Mouse (Mus musculus) left cerebral cortex, postnatal 10 days (tissue): Measurements from ENCODE around the gene Mul1. TPM values are rescaled to one million over a fixed set of nuclear protein-coding genes. Genes with fewer than 3 reads are reported as not detected.
A peak's percentile ranks its signal among the peaks of the same experiment; 100 is the strongest.

ENCODE experiments used
- DNase-seq, 2 experiments: peaks; one replicate each; pipeline ENCODE4 v3.0.0; 2021 to 2022; ENCODE audit warnings: low spot score in 2 of 2, mixed read lengths in 1 of 2; ENCODE audit errors: extremely low spot score in 1 of 2
- intact Hi-C: fragments of 180-260 bp; cut with DNase I; formaldehyde crosslinking; loops from one replicate; pipeline ENCODE4 v1.15.1; 2025
- total RNA-seq, 2 experiments: library from RNA; stranded (reverse); gene quantifications; 2 replicates each; pipeline ENCODE4 v1.2.3; 2021

The Mul1 gene
- total RNA-seq, 2 experiments from 2014 or later: 41.9 to 46.8 TPM

DNA sequence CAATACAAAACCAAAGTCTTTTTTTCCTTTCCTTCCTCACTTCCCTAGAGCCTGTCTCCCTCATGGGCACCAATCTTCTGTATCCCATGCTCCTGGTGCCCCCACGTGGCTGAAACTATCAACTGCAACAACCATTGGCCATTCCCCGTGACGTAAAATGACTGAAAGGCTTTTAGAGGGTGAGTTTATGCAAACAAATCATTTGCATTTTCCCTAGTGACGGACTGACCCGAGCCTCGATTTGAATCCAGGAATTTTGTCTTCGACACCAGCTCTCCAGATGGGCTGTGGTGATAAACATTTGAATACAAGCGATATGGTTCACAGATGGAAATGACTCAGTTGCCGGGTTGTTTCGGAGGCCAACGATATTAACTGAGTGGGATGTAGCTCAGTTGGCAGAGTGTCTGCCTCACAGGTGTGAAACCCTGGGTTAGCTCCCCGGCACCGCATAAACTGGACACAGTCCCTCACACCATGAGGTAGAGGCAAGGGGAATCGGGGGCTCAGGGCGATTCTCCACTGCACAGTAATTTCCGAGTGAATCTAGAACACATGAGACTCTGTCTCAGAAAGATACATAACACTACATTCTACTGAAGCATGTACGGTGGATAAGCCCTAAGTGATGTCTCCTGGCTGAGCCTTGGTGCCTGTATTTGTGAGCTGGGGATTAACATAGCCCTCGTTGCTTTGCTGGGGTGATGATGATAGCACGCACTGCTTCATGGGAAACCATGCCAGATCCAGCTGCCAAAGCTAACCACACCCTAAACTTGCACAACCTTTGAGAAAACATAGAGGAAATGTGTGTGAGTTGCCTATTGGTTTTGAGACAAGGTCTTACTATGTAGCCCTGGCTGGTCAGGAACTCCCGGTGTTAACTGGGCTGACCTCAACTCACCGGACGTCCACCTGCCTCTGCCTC lies 7.4 kb upstream of the Mul1 start:
- DNase-seq: peak; percentile 88
- intact Hi-C loops: loop anchor here (2.0 to 5.0 kb wide), 2 partner anchors 40 to 108 kb away; no protein-coding TSS in a partner anchor

DNA sequence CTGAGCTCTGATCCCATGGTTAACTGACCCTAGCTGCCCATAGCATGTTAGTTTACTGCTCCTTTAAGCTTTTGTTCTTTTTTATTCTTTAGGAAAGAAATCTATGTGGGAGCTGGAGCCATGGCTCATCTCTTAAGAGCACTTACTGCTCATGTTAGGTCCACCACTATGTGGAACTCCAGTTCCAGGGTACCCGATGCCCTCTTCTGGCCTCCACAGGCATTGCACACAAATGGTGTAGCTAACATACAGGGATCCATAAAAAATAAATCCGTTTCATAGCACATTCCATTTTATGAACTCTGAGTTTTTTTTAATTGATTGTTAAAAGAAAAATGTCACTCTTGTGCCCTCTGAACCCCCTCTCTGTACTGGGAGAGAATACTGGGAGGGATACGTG lies 4.7 kb upstream of the Mul1 start:
- intact Hi-C loops: loop anchor here (5.0 kb wide), 1 partner anchor 42 kb away; no protein-coding TSS in a partner anchor
- DNase-seq: no peak

- no peak for DNase-seq
- intact Hi-C loops: no loop called here
These were observed 3.1 kb upstream of the Mul1 start for GRCm38 (mm10) chr4:138431340-138431739.

GRCm38 (mm10) chr4:138440062-138440461 lies 5.6 kb downstream of the Mul1 start:
- intact Hi-C loops: no loop called here
- no peak for DNase-seq

GRCm38 (mm10) chr4:138444941-138445340 lies 10.5 kb downstream of the Mul1 start:
- intact Hi-C loops: loop anchor here (5.0 kb wide), 2 partner anchors 117 to 347 kb away; no protein-coding TSS in a partner anchor
- no peak for DNase-seq

GRCm38 (mm10) chr4:138446981-138447380 lies 12.5 kb downstream of the Mul1 start:
- DNase-seq: no peak
- intact Hi-C loops: loop anchor here (1.0 to 5.0 kb wide), 4 partner anchors 115 to 404 kb away; no protein-coding TSS in a partner anchor

DNA sequence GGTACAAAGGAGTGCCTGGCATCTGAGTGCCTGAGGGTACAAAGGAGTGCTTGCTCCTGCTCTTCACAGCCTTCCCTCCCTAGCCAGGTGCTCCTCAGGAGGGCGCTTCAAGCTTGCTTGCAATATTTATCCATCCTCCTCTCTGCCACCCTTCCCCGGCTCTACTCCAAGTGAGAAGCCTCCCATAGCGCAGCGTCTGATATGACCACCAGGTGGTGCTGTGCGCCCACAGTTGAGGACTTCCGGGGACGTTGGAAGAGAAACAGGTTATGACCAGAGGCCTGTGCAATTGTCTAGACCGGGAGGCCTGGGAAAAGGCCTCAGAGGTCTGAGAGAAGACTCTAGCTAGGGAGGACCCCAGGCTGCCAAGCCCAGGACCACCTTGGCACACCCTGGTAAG lies 12.9 kb downstream of the Mul1 start:
- DNase-seq: peak; percentile 90 to 94
- intact Hi-C loops: loop anchor here (1.0 to 5.0 kb wide), 4 partner anchors 115 to 404 kb away; no protein-coding TSS in a partner anchor

DNA sequence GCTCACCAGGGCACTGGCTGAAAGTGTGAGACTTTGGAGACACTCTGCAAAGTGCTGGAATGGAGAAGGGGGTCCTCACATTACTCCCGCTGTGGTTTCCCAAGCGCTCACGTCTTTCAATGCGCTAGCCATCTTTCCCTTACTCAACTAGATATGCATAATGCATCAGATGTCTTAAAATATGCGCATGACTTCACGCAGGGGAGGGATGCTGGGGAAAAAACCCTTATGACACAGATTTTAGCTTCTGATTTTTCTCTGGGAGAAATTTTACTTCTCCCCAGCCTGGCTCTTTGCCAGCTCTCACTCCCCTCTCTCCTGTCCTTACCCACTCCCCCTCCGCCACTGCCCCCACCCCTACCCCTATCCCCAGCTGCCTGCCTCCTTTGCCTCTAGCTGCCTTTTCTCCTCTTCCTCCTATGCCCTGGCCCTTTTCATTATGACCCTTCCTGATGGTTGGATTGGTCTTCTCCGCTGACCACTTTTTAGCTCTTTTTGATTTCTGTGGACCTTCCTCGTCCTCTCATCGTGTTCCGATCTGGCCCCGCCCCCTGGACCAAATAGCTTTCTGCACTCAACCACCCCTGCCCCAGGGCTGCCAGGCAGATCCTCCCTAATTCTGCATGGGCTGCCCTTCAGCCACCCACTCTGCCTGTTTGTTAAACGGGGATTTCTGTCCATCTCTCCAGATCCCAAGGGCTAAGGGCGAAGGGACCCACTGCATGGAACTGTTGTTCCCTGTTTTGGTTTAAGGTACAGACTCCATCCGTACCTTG lies 13.5 kb downstream of the Mul1 start:
- intact Hi-C loops: loop anchor here (1.0 to 5.0 kb wide), 4 partner anchors 114 to 403 kb away; no protein-coding TSS in a partner anchor
- DNase-seq: peak in 1 of 2 experiments; percentile 63

GRCm38 (mm10) chr4:138448872-138449615 lies 14.6 kb downstream of the Mul1 start:
- no peak for DNase-seq
- intact Hi-C loops: loop anchor here (5.0 kb wide), 2 partner anchors 113 to 343 kb away; no protein-coding TSS in a partner anchor

GRCm38 (mm10) chr4:138449636-138450314 lies 15.3 kb downstream of the Mul1 start:
- intact Hi-C loops: loop anchor here (5.0 kb wide), 2 partner anchors 113 to 343 kb away; no protein-coding TSS in a partner anchor
- DNase-seq: no peak

- DNase-seq: no peak
- intact Hi-C loops: no loop called here
These were observed 18.0 kb downstream of the Mul1 start for GRCm38 (mm10) chr4:138452306-138453096.

GRCm38 (mm10) chr4:138453097-138453752 lies 18.8 kb downstream of the Mul1 start:
- intact Hi-C loops: no loop called here

DNA sequence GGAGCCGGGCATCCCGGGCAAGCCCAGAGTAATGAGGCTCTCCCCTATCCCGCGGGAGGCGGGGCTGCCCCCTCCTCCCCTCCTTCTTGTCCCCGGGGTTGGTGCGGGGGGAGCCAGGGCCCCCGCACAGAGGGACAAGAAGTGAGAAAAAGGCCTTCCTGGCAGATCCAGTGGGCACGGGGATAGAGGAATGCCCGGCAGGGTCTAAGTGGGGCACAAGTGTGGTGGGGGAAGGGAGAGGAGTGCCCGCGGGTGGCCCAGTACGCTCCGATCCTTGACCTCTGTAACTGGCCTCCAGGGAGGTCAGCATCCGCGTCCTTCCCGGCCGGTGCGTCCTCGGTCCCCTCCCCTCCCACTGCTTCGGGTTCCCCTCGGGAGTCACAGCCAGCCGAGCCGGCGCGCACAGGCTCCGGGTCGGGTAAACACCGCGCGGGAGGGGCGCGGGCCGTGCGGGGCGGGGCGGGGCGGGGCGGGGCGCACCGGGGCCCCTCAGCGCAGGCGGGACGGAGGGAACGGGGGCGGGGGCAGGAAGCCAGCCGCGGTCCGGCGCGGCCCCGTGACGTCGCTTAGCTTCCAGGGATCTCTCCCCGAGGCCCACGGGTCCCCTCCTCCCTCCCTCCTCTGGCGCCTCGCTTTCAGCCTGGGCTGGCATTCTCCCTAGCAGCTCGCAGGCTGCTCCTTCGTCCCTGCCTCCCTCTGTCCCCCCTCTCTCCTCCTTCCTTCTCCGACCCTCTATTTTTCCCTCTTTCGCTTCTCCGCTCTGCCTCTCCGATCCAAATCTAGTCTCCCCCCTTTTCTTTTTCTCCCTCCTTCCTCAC lies 19.5 kb downstream of the Mul1 start, which contains the start of gene Camk2n1:
Camk2n1 (plus strand) TSS at position 562 of the 818 bp plus-strand sequence.
- DNase-seq: peak; percentile 81 to 91
- intact Hi-C loops: no loop called here

More at GRCm38 (mm10) chr4:138453097-138453752, 18.8 kb downstream of the Mul1 start:
- no peak for DNase-seq

DNA sequence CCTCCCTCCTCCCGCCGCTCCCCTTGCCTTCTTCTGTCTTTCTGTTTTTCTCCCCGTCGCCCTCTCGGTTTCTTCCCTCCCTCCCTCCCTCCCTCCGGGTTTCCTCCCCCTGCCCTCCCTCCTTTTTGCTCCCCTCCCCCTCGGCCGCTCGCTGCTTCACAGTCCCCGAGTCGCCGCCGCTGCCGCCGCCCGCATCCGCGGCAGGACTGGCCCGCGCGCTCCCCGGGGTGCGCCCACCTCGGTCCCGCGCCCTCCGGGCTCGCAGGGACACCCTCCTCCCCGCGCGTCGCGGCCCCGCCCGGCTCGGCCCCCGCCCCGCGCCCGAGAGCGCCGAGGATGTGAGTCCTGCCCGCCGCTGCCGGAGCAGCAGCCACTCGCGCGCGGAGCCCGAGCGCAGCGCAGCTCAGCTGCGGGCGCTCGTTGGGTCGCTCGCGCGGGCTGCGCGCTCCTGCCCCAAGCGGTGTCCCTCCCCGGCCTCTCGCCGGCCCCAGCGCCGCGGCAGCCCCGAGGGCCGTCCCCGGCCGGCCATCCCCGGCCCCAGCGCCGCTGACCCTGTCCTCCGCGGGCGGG lies 20.2 kb downstream of the Mul1 start:
- intact Hi-C loops: no loop called here
- DNase-seq: peak; percentile 71 to 89

GRCm38 (mm10) chr4:138455141-138455955 lies 20.9 kb downstream of the Mul1 start:
- intact Hi-C loops: no loop called here
- peak in 1 of 2 experiments; percentile 83 for DNase-seq
